Mouse (Mus musculus) erythroblast, adult 5-6 weeks (primary cell): ENCODE results near the gene Fmo3. TPM values are rescaled to one million over a fixed set of nuclear protein-coding genes. Genes with fewer than 3 reads are reported as not detected.

ENCODE experiments used
- ATAC-seq: replicated peaks from 2 replicates; pipeline ENCODE4 v1.8.0; 2016; ENCODE audit warnings: moderate number of reproducible peaks, mild to moderate bottlenecking, moderate TSS enrichment, inconsistent platforms; ENCODE audit not compliant: poor library complexity, low FRiP score, severe bottlenecking
- total RNA-seq, 2 experiments: library from RNA; stranded (forward) in 1 of 2; stranded (reverse) in 1 of 2; fragments of 150-400 nt in 1 of 2; fragments of 200-764, 138-1000 nt in 1 of 2; gene quantifications; 2 replicates each; pipeline versions ENCODE4 v1.2.3 to v1.2.4; 2015 to 2017; ENCODE audit warnings: low replicate concordance in 2 of 2

Fmo3 gene
- not detected in 2 replicates for total RNA-seq (2015; ENCODE audit: low replicate concordance)
- total RNA-seq (2017; ENCODE audit: low replicate concordance): not detected in 2 replicates

GRCm38 (mm10) chr1:162984428-162984827 lies at the start of gene Fmo3:
Gene Fmo3 (minus strand): TSS chr1:162984528.
- no peak for ATAC-seq

DNA sequence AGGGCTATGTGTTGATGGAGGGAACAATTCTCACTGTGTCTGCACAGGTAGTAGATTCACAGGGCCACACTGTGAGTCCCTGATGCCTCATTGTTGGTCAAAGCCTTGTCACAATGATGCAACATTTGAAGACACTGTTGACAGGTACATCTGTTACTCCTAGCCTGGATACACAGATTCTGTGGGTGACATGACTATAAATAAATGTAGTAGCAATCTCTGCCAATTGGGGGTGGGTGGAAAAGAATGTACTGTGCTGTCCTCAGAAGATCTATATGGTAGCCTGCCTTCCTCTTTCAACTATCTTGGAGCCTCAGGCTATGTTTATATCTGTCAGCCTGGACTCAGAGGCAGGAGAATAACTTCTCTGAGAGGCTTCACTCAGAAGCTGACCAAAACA lies 38.7 kb upstream of the Fmo3 start:
- no peak for ATAC-seq

DNA sequence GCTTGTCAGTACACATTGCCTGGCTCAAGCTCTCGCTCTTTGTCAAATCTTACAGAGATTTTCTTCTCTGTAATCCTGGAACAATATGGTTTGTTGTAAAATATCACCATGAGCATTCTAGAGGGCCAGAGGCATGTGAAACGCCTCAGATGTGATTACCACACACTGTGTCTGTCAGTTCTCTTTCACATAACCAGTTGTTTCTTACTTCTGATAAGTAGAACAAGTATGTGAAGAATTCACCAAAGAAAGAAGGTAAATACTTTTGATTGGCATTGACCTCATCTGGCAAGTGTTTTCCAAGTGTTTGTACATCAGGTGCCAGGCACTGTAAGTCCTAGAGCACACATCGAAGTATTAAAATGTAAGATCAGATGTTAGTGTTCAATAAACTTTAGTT lies 24.9 kb upstream of the Fmo3 start:
- no peak for ATAC-seq

GRCm38 (mm10) chr1:163003496-163003895 lies 19.2 kb upstream of the Fmo3 start:
- no peak for ATAC-seq

DNA sequence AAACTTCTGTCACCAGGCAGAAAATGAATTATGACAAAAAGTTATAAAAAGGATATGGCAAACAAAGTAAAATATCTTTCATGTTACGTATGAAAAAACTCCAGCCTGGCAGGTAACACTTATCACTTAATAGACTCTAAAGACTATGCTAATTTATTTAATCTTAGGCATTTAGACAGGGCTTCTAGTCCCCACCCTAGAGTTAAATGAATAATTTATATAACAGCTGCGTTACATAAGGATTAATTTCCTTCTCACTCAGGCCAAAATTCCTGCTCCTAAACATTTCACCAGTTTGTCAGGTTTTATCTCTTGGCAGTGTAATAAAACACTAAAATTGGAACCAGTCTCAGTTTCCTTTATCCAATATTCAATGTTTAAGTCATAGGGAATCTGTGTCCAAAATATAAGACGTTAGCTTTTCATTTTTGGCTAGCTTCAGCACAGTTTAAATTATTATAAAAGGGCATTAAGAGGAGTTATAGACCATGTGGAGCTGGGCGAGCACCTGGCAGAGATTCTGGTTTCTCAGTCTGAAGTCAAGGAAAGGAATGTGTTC lies 17.0 kb upstream of the Fmo3 start:
- no peak for ATAC-seq

GRCm38 (mm10) chr1:162987546-162987945 lies 3.2 kb upstream of the Fmo3 start:
- no peak for ATAC-seq

- no peak for ATAC-seq
Measured at GRCm38 (mm10) chr1:162986777-162987176, 2.4 kb upstream of the Fmo3 start.

DNA sequence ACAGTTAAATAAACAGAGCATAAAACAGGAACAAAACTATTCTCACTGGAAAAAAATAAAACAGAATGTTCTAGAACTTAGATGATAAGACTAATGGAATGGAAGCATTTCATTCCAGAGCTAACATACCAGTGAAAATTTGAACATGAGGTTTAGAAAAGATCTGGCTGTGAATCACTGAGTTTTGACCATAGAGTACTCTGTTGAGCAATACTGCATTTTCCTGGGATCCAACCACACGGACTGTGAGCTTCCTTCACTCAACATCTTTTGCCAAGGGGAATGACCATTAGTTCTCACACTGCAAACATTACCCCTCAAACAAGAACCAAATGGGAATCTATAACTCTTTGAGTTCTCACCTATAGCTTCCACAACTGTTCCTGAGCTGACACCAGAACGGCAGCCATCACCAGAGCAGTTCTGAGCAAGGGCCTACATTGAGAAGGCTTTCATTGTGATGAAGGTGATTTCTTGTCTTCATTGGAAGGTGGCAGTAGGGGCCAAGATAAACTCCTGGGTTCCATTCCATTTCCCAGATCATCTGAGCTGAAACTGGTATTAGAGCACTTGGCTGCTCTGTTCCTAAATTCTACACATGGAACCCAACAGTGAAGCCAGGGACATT lies 1.9 kb upstream of the Fmo3 start:
- no peak for ATAC-seq

- ATAC-seq: no peak
Measured at GRCm38 (mm10) chr1:162963556-162963955, 20.8 kb downstream of the Fmo3 start.

DNA sequence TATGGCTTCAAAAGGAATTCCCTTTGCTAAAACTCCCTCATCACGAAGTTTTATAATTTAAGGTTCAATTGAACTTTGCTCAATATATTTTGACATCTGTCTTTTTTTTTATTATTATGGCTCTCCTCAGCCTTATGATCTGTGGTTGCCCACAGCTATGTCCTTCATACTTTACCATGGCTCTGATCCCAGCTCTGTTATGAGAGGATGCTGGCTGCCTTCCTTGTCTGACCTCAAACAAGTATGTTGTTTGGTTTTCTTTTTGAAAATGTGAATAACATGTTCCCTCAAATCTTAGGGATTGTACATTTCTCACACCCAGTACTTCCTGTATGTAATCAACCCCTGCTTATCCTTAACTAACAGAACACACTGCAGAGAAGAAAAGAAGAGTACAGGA lies 26.9 kb downstream of the Fmo3 start:
- no peak for ATAC-seq

- no peak for ATAC-seq
Measured at GRCm38 (mm10) chr1:162953079-162953478, 31.2 kb downstream of the Fmo3 start.

GRCm38 (mm10) chr1:162949763-162950162 lies 34.6 kb downstream of the Fmo3 start:
- ATAC-seq: no peak

GRCm38 (mm10) chr1:162947934-162948333 lies 36.4 kb downstream of the Fmo3 start:
- no peak for ATAC-seq

DNA sequence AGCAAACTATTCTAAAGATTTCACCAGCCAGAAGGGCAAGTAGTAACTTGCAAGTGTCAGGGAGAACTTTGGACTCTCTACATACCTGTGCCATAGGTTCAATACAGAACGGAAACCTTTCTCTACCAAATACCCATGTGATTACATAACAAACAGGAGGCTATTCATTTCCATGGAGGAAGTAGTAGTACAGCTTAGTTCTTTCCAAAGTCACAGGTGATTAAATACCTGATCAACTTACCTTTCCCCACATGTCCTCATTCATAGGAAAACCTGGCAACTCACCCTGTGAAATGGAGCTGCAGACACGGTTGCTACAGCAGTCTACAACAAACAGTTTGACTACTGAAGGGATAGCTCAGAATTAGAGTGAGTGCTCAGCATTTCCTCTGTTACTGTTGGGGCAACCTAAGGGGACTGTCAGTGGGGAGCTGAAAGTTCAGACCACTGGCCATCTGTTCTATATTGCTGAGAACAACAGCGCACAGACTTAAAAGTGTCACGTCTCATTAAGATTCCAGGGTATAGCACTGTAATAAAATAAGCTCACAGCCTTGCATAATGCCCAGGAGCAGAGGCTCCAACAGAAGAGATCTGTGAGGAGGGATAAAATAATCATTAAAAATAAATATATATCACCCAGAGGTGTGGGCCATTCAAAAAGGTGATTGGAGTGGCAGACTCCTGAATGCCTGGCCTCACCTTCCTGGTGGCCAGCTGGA lies 37.3 kb downstream of the Fmo3 start:
- ATAC-seq: no peak

GRCm38 (mm10) chr1:162943700-162944099 lies 40.6 kb downstream of the Fmo3 start:
- ATAC-seq: no peak

DNA sequence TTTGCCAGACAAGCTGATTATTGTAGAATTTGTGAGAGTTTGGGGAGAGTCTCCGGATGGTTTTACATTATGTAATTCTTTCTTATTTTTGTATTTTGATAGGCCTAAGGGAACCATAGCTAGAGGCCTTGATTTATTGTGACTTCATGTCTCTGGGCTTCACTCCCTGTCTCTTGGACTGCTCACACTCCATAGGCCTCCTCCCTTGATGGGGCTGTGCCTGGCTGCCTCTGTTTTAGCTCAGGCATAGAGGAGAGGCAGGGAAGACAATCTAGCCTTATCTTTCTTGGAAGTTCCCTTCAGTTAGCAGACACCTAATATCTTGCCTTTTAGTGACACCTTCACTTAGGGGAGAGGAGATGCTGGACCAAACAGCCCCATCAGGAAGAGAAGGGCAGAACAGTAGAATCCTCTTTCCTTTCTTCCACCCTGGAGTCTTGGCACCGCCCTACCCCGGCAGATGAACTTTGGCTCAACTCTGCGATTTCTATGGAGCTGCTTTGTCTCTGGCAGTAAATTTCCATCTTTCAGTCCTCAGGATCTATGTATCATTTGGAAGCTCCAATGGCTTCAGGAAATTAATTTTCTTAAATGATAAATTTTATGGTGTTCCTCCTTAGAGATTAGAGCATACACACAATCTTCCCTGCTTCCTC lies 45.5 kb downstream of the Fmo3 start:
- no peak for ATAC-seq

DNA sequence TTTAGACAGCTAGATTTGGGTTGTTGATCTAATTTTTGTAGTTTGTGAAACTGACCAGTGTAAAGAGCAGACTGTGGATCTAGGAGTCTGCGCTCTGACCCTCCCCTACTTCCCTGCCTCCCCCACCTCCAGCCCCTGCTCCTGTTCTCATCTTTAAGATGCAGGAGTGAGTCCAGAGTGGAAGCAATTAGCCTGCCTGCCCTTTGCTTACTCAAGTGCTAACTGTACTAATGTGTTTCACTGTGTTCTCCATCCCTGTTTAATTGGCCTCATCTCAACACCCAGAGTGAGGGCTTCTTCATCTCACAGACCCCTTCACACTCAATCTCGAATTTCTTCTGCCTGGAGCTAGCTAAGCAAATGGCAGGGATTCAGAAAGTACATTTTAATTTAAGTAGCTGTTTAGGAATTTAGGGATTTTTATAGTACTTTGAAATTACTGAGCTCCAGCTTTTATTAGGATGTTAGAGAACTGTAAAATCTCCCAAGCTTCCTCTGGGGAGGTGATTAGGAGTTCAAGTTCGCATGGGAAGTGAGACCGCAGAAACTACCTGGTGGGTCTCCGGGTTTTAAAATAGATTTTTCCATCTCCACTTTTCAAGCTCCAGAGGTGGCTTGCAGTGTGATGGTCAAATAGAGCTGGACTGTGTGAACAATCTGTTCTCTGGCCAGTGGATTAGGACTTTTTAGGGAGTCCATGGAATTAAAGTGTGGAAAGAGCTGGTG lies 46.2 kb downstream of the Fmo3 start:
- ATAC-seq: no peak

DNA sequence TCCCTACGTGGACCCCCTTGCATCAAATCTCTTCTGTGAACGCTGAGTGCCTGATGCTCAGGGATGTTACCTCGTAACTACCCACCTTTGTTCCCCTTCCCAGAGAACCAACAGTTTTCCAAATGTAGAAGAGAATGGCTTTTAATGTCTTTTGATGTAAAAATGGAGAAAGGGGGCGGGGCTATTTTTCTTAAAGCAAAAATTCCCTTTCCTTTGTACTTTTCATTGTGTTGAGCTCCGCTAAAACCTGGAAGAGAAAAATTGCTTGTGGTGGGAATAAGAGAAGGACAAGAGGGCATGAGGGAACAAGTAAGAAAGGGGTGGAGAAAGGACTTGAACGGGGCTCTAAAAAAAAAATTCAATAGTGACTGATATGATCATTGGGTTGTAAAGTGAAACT lies 46.9 kb downstream of the Fmo3 start, which contains the start of gene Fmo6:
Fmo6 (minus strand) TSS at position 101 of the 400 bp plus-strand sequence.
- no peak for ATAC-seq

DNA sequence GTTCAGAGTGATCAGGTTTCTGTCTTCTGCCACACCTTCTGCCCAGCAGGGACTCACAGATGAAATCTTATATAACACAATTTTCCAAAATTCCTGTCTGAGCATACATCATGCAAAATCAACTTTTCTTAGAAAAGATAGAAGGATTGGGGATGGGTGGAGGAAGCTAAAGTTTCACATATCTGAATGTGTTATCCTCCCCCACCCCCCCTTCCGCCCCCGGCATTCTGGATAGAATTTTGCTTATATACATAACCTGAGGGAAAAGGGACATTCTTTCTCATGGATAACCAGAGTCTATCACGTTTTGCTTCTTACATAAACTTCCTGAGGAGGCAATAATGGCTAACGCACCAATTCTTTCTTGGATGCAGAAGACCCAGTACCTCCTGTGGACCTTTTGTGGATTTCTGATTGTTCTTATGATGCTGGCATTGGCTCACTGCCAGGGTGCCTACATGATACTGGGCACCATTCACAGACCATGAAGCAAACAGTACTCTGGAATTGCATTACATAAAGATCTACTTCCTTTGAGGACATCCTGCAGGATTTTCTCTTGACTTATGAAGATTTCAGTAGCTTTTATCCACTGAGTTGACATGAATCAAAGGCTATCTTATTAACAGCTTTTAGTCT lies 49.8 kb downstream of the Fmo3 start:
- ATAC-seq: no peak

DNA sequence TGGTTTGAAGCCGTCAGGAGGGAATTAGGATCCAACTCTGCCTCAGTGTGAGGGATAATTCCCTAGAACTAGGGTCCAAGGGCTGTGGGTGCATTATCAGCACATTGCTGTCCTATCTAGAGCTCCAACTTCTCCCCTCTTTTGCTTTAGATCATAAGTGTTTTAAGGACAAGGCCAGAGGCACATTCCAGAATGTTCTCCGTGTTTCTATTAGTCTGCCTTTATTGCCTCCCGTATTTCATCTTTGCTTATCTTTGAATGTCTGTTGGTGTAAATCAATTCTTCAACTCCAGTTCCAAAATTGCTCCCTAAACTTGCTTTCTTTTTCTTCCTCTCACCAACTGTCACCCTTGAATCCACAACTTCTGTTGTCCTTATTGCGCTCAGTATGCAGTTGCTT lies 51.9 kb downstream of the Fmo3 start:
- no peak for ATAC-seq
